Mouse (Mus musculus) inflammation-experienced regulatory T-cells, adult 6 months (primary cell): ENCODE measurements around the gene Pou1f1. TPM values are rescaled to one million over a fixed set of nuclear protein-coding genes. Genes with fewer than 3 reads are reported as not detected.
A peak's percentile ranks its signal among the peaks of the same experiment; 100 is the strongest.

Experiments used
- ATAC-seq: one replicate; pipeline ENCODE4 v1.8.0; 2017
- polyA plus RNA-seq, 3 experiments: library from polyadenylated mRNA; unstranded; fragments of 100-300 nt; shearing (Covaris generic); gene quantifications; one replicate each; pipeline ENCODE4 v1.2.1; 2017

The Pou1f1 gene
- polyA plus RNA-seq: under 1 TPM in 2 of 3 experiments, not detected in 1; 0.24 to 0.26 TPM

DNA sequence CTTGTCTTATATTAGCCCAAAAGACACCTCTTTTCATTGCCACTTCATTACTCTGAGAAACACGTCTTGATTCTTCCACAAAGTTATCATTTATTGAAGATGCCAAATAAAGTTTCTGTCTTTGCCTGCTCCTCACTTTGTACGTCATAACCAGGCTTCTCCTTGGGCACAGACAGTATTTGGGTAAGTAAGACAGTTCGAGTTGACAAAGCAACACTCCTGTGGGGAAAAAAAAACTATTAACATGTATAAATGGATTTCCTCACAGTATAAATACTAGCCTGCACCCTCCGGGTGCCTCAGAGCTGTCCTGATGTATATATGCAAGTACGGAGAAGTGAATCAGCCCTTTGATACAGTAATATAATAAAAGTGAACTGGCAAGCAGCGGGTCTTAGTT is at the start of gene Pou1f1:
Gene Pou1f1, plus strand, starts transcription at position 301 of the 400 bp plus-strand sequence.
- ATAC-seq: no peak

DNA sequence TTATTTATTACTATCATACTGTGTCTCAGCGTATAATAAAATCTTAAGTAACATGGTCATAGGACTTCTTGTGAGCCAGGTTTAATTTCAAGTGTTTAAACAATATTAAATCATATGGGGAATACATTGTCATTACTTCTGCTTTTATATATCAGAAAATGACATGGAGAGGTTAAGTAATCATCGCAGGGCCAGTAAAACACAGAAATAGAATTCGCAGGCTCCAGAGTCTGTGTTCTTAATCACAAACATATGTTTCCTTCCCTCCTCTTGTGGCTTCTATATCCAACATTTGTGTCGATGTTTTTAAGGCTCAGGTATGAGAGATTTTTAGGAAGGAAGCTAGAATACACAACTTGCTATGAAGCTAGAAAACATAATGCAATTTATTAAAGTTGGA is 49.7 kb upstream of the Pou1f1 start:
- ATAC-seq: no peak

DNA sequence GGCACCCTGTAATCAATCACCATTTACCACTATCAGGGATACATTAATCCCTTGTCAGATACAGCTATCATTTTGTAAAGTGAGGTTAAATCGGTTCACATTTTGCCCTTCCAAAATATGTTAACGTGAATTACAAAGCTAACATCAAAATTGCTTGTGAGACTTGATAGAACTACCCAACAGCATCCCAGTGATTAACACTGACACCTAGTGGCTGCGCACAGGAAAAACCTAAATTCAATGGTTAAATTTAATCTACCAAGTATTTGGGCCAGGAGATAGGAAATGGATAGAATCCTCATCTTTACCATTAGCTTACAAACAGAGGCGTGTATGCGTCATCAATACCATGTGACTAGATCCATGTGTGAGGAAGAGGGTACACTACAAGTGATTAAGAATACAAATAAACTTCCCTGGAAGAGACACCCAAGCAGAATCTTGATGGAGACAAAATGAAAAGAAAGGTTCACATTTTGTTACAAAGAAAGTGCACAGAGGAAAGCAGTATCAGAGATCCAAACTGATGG is 47.8 kb upstream of the Pou1f1 start:
- peak; percentile 41 for ATAC-seq

DNA sequence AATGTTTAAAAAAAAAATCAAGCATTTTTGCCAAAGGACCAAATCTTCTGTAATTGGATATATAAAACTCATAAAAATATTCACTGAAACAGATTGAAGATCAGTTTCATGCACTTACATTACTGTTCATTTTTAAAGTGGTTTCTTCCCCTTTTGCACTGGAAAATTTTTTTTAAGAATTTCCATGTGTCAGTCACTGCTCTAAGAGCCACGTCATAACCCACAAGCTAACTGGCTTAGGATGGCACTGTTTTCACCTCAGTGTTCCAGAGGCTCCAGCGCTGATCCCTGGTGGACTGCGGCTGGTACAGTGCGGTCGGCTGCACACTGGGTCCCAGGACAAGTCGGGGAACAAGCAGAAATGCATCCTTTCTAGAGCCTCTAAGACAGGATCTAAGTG is 34.6 kb upstream of the Pou1f1 start:
- ATAC-seq: no peak

DNA sequence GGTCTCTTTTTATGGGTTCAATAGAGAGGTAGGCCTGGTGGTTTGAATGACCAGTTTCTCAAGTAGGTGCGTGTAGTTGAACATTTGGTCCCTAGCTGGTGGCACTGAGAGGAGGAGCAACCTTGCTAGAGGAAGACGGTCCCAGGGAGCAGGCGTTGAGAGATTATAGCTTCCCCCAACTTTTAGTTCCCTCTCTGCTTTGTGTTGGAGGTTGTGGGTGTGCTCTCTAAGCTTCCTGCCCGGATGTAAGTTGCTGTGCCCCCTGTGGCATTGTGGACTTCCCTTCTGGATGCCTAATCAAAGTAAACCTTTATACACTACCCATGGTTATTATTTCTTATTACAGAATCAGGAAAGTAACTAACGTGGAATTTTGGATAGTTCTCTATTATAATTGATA is 24.3 kb upstream of the Pou1f1 start:
- ATAC-seq: no peak

DNA sequence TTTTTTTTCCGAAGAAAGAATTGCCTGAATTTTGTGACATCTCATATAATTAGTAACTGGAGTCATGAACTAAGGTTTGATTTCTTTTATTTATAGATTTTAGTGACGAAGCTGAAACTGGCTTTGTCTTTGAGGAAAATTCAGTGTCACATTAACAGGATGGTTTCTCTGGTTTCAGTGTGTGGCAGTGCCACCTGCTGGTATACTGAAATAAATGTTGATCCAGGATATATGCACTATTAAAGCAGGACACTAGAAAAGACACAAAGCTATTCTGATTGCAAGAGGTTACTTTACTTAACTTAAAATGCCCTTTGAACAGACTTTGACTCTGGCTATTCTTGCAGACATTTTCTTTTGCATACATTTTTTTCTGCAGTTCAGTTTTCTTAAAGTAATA is 23.3 kb upstream of the Pou1f1 start:
- peak; percentile 50 for ATAC-seq

DNA sequence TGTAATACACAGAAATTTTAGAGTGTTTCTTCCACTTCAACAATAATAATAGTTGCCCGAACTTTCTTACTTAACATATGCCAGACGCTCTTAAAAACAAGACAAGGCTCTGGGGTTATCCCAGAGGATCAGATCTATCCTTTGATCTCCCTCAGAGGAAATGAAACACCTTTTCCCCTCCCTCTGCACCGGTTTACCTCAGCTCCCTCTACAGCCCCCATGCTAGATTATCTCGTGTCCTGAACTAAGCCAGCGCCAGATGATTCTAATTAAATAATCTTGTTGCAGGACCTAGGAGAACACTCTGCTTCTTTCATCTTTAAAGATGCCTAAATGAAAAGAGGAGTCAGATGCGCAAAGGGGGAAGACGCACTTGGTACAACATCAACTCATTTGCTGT is 6.1 kb upstream of the Pou1f1 start:
- ATAC-seq: no peak

DNA sequence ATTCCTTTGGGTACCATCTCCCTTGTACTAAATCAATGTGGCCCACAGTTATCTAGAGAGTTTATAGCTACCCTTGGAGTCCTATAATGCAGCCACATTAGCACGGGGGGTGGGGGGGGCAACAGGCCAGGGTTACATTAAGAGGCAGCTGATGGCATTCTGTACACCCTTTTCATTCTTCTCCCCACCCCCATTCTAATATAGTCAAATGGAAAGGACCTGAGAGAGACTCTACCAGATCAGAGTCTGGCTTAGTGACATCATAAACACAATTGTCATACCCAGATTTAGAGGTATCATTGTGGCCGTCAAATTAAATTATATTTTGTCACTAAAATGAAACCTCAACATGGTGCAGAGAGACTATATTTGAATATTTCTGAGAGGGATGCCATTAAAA is 5.7 kb downstream of the Pou1f1 start:
- no peak for ATAC-seq

DNA sequence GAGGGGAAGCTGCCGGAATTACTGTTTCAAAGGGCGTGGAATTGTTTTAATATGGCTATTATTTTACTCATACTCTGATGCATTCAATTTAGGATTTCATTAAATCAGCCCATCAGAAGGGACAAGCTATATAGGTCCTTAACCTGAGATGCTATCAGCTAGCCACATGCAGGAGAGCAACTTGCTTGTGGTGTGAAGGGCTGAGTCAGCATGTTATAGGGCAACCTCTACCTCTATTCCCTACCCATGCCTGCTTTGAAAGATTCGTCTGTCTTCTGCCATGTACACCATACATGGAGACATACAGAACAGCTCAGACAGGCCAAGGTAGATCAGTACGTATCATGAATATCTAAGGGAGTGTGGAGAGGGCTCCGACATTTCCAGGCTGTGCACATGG is 6.4 kb downstream of the Pou1f1 start:
- no peak for ATAC-seq

DNA sequence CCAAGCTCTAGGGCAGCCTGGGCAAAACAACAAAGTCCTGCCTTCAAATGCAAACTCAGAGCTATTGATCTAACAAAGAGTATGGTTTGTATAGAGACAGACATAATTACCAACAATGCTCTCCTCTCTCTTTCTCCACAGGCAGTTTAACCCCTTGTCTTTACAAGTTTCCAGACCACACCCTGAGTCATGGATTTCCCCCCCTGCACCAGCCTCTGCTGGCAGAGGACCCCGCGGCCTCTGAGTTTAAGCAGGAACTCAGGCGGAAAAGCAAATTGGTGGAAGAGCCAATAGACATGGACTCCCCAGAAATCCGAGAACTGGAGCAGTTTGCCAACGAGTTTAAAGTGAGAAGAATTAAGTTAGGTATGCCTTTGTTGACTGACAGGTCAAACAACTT is 9.3 kb downstream of the Pou1f1 start:
- ATAC-seq: no peak

DNA sequence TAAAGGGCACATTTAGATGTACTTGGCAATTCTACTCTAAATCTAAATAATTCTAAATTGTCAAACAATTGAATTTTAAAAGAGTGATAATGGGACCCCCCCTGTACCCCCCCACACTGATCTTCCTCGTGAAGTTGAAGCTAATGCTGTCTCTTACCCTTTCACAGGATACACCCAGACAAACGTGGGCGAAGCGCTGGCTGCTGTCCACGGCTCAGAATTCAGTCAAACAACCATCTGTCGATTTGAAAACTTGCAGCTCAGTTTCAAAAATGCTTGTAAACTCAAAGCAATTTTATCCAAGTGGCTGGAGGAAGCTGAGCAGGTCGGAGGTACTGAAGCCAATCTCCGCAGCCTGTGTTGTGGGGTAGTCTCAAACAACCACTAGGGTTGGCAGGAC is 11.4 kb downstream of the Pou1f1 start:
- no peak for ATAC-seq

DNA sequence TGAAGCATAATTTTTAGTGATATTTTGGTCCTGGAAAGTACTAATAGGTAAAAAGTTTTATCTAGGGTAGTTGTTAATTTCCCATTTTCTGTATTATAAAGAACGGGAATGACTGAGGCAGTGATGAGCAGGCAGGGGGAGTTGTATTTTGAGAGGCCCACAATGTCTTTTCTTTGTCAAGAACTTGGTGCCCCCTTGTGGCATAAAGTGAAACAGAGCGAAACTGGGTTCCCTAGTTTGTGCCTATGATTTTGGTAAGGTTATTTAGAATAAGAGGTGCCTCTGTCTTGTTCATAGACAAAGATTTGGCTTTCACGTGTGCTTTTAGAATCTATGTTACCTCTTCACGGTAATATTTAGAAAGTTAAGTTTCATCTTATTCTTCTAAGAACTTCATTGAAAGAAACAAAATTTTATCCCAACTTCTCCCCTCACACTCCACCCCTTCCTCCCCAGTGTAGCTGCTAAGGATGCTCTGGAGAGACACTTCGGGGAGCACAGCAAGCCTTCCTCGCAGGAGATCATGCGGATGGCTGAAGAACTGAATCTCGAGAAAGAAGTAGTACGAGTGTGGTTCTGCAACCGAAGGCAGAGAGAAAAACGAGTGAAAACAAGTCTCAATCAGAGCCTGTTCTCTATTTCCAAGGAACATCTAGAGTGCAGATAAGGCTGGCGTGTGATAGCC is 13.1 kb downstream of the Pou1f1 start:
- ATAC-seq: peak; percentile 74

DNA sequence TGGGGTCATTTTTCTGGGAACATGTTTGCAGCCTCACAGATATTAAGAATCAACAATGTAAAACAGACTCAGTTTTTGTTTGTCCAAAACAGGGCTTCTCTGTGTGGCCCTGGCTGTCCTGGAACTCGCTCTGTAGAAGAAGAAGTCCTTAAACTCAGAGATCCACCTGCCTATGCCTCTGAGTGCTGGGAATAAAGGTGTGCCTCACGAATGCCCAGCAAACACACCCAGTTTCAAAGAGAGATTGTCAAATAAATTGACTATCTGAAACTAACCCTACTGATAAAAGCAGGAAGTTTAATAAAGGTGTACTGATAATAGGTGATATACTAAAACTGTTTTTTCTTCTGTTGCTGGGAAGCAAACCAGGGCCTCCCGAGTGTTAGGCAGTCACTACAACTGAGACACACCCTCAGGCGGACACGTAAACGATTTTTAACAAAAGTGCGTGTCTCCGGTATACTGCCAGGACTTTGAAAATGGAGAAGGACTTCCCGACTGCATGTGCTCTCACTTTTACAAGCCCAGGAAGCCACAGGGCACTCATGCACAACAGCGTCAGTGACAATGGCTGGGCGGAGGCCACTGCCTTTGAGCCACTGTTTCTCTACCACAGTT is 23.5 kb downstream of the Pou1f1 start:
- ATAC-seq: no peak

DNA sequence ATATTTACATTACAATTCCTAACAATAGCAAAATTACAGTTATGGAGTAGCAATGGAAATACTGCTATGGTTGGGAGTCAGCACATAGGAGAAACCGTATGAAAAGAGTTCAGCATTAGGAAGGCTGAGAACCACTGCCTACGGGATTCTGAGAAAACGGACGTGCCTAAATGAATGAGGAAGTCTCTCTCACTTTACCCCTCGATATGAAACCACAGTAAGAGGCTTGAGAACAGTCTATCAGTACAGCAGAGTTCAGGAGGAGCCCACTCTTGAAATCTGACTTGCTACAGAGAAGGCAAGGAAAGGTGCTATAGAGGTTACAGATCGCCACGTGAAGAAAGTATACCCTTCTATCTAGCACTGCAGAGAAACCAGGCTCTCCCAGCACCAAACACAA is 28.6 kb downstream of the Pou1f1 start:
- ATAC-seq: no peak

DNA sequence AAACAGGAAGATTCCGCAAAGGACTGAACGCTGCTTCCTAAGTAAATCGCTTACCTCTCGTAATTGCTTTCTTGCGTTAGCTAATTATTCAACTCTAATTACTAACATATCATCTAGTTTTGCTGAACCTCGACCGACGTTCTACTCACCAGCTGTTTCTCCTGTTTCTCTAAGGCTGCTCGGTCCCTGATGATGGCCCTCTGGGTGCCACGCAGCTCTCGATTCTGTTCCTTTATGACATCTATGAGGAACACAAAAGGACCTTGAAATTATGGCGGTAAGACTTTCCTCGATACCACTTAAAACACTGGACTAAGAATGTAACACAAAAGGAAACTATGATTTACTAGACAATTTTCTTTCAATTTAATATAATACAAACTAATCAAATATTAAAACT is 30.5 kb downstream of the Pou1f1 start:
- no peak for ATAC-seq

DNA sequence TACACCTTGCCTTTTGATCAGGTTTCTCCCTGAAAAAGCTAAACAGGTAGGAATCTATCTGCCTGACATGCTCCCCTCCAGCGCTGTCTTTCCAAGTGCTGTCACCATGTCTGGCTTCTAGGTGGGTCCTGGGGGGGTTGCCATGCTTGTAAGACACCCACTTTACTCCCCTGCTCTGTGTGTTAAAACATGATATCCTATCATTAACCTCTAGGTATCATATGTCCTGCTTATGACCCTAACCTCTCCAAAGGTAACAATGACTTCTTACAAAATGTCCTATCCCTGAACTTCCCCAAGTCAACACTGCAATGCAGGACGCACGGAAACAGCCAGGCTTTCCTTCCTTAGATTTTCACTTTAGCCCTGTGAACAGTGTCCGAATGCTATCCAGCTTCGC is 34.0 kb downstream of the Pou1f1 start:
- ATAC-seq: no peak

DNA sequence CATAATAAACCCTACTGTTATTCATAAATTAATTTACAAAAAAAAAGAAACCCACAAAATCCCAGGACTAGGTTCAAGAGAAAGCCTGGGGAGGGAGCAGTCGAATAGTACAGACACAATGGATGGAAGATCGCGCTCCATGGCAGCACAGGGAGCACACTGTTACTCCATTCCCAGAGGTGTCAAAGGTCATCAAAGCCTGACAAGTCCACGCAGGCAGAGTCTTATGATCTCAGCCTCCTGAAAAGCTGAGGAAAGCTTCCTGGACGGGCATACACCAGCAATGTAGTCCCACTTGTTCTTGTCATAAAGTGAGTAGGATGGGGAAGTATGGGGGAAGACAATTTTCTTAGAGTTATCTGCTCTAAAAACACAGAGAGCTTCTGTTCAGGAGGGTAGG is 37.1 kb downstream of the Pou1f1 start:
- no peak for ATAC-seq

DNA sequence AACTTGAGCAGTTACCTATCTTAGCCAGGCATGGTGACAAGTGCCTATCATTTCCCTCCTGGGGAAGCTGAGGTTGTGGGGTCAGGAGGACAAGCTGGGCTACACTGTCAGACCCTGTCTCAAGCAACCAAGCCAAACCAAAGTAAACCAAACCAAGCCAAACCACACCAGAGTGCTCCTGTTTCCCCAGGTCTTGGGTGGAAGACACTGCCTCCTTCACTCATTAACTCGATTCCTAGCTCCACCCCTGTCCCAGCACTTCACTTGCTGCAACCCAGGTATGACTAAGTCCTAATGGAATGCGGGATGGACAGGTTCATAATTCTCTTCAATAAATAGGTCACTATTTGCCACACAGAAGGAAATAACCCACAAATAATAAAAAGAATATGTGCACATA is 39.3 kb downstream of the Pou1f1 start:
- no peak for ATAC-seq

DNA sequence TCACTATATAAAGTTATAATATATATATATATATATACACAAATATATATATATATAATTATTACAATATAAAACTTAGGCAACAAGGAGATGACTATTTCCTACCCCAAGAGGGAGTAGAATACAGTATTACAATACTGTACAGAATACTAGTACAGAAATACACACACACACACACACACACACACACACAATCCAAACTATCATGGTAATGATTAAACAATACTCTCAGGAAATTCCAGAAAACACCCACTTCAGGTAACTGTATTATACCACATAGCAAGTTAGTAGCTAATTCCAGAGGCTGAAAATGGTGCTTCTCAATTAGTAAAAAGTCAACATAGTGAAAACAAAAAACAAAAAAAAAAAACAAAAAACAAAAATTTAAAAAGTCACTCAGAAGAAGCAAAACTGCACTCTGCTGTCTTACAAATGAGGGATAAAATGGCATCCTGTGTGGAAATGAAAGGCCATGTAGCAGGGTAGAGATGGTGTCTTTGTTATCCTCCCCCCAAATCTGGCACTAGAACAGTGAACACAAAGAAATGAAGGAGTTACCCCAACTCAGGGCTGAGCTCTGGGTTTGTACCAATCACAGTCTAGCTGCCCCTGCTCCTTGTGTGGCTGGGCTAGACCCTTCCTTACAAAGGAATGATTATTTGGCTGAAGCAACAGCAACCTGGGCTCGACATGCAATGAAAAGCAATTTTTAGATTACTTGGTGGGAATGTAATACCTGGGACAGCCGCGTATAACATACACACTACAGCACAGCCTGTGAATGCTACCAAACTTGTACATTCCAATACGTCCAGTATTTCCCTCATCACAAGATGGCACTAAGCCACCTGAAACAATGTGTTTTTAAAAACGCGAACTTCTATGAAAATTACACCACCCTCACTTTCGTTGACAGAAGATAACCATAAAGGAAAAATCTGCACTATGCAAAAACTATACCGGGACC is 41.0 kb downstream of the Pou1f1 start:
- ATAC-seq: no peak

DNA sequence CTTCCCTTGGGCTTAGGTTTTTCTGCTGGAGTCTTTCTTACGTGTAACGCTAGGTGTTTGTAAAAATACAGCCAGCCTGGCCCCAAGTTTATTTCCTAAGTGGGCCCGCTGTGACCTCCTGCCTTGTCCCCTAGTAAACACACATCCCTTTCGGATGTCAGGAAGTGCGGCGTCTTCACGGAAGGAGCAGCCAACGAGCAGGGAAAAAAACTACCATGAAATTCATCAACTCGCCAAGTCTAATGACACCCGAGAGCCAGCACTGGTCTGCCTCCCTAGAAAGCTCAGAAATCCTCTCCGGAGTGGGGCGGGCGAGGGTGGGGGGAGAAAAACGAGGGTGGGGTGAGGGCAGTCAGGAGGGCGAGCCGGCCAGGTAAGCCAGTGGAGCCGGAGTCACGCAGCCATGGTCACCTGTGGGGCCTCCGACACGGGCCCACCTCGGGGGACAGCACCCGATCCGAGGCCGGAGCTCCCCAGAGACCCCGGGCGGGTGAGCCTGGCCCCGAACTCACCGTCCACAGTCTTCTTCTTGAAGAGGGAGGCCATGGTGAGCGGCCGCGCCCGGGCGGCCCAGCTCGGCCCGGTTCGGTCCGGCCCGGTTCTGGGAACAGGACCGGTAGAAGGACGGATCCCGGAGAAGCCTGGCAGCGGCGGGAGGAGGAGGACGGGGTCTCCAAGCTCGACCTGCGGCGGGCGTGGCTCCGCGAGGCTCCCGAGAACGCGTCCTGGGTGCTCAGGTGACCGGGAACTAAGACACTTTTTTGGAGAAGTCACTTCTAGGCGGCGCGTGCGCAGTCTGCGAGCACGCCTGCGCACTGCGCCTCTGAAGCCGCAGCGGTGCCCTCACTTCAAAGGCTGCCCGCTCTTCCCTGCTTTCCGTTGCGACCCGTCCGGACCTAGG is 41.9 kb downstream of the Pou1f1 start, which contains the start of gene Chmp2b:
Gene Chmp2b, minus strand, starts transcription at position 764 of the 901 bp plus-strand sequence.
- ATAC-seq: peak; percentile 91

DNA sequence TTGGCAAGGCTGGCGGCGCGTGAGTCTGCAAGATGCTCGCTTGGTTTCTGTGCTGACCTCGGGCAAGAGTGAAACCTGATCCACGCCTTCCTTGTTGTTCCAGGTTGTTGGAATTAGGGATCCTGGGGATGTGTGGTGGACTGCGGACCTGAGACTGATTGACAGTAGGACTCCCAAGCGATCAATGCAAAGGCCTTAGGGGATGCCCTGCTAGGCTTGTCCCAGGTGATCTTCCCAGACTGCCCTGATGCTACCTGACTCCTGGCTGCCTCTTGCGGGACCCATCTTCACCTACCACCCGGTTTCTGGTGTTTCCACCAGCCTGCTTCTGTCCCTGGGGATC is 42.5 kb downstream of the Pou1f1 start:
- peak; percentile 21 for ATAC-seq

DNA sequence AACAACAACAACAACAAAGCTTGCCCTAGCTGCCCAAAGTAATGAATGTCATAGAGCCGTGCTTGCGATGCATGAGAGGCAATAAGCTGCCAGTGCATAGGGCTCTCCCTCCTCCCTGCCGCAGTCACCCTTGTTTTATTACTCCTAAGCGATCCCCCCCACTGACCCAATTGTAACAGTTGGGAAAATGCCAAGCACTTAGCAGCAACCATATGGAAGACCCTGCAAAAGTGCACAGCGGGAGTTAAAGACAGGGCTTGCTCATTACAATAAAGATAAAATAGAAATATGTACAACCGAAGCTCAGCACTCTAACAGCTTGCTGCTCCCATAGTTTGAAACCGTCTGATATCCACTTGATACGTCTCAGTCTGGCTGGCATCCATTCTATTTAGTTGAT is 44.0 kb downstream of the Pou1f1 start:
- ATAC-seq: no peak
